Mouse (Mus musculus) testis, adult 10 weeks (tissue): ENCODE data around the gene Psmb11. TPM values are rescaled to one million over a fixed set of nuclear protein-coding genes. Genes with fewer than 3 reads are reported as not detected.

Experiments
- polyA plus RNA-seq: library from polyadenylated mRNA; stranded (reverse); fragments of 350-450 nt; fragmentation: Illumina TruSeq; extraction: RNeasy Lipid Tissue Mini Kit (QIAGEN cat#74804); gene quantifications from one replicate; pipeline ENCODE4 v1.2.3, GENCODE M21; 2014; ENCODE audit warnings: low read depth, low replicate concordance

The Psmb11 gene
- polyA plus RNA-seq = not detected

GRCm38 (mm10) chr14:54621133-54621532 is at the start of gene Psmb11:
Gene Psmb11, plus strand, starts transcription at chr14:54621433.

DNA sequence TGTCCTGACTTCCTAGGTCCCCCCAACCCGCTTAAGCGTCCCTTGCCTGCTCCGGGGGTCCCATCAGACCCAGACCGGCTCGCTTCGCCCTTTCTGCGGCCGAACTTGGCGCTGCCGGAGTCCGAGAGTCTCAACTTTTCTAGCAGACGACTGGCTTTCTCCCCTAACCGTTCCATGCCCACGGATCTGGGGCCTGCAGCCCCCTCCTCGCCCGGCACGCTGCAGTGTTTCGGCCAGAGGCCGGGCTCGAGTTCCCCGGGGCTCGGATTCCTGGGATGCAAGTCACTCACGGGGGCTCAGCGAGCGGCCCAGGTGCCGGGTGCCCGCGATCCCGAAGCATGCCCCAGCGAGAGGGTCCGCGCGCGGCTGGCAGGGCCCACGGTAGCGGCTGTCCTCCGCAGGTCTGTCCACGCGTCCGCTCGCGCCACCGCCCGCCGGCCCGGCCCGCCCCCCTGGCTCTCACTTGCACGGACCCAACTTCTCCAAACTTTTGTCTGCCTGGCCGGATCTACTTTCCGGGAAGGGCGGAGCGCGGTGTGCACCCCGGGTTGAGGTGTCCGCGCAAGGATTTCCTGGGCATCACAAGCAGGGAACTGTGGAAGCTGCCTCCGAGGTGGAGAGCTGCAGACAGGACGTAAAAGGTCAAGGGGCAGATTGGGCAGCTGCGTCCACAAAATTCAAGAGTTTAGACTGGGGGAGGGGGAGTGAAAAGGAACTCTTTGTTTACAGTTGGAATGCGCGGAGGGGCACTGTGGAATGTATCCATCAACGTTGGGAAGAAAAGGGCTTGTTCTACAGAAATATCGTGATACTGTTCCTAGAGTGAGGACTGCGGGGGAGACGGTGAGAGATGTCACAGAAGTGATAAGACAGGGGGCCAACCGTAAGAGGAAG is 43.9 kb upstream of the Psmb11 start, which contains the start of gene Ajuba:
Gene Ajuba (minus strand): TSS at position 470 of the 894 bp plus-strand sequence.

DNA sequence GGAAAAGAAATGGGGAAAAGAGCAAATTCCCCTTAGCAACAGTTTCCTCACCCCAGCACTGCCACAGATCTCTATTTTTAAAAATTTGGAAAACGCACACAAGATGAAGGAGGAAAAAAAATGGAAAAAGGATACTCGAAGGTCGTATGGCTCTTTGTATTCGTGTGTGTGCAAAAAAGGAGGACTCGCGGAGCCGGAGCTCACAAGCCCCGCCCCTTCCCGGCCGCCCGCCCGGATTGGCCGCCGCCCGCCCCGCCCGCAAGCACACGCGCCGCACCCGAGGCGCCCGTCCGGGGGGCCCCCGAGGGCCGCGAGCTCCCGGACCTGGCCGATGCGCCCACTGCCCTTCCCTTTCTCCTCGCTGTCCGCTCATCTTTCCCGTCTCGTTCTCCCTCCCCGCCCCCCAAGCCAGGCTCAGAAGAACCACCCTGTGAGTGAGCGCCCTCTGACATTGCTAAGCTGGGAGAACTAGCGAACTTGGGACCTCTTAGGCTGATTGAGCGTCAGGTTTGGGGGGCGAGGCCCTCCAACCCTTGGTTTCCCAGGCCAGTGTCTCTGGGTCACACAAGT is 15.4 kb upstream of the Psmb11 start, which contains the start of gene 4931414P19Rik:
Gene 4931414P19Rik (minus strand): TSS at position 242 of the 570 bp plus-strand sequence.

DNA sequence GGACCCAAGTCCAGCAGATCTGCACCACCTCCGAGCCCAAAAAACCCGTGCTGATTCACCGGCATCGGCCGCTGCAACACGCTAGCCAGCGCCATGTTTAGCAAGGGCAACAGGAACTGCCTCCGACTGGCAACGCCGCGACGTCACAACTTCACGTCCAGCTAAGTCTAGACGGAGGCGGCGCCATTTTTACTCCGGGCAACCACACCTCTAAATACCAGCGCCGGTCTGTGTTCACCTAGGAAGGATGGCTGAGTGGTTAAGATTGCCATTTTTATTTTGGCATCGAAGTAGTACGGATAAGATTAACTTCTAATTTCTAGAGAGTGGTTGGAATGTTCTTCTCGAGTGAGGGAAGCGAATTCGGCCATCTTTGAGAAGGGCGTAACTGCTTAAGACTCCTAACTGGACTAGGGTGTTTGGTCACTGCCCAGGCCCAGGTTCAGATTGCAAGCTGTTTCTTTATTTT is 3.3 kb upstream of the Psmb11 start, which contains the start of gene Psmb5:
Gene Psmb5 (minus strand): TSS at position 126 of the 469 bp plus-strand sequence.

DNA sequence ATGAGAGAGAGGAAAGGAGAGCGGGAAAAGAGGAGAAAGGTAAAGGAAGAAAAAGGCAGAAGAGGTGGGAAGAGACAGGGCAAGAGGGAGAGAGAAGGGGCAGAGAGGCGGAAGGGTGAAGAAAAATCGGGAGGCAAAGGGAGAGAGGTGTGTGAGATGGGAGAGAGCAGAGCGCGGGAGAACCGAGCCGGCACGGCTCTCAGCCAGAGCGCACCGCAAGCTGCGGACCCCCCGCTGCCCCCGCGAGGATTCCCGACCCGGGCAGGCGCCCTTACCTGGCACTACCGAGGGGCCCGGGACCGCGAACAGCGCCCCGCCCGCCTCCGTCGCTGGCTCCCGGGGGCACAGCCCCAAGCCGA is 19.7 kb downstream of the Psmb11 start, which contains the start of gene Gm17606:
Gene Gm17606 (plus strand): TSS at position 7 of the 359 bp plus-strand sequence.

GRCm38 (mm10) chr14:54641305-54641969 is 20.2 kb downstream of the Psmb11 start, which contains the start of gene Cdh24:
Gene Cdh24, minus strand, starts transcription at chr14:54641364.

Other genes with a start within 250 kb of the Psmb11 start
- 2.4 TPM for gene Slc7a7, start 203.7 kb upstream of the Psmb11 start, polyA plus RNA-seq
- 27.3 TPM for gene Mrpl52, start 194.5 kb upstream of the Psmb11 start, polyA plus RNA-seq
- 10.9 TPM for gene Mmp14, start 189.8 kb upstream of the Psmb11 start, polyA plus RNA-seq
- 0.66 TPM for gene Lrp10, start 157.3 kb upstream of the Psmb11 start, polyA plus RNA-seq
- gene Rem2, start 145.3 kb upstream of the Psmb11 start, polyA plus RNA-seq = 0.32 TPM
- gene Prmt5, start 103.9 kb upstream of the Psmb11 start, polyA plus RNA-seq = 40.1 TPM
- gene Haus4, start 66.8 kb upstream of the Psmb11 start, polyA plus RNA-seq = 22.2 TPM
- gene Ajuba, start 43.9 kb upstream of the Psmb11 start, polyA plus RNA-seq = 6.1 TPM
- 0.87 TPM for gene 4931414P19Rik, start 15.4 kb upstream of the Psmb11 start, polyA plus RNA-seq
- 4.2 TPM for gene Psmb5, start 3.4 kb upstream of the Psmb11 start, polyA plus RNA-seq
- not detected for gene Gm17606, start 19.5 kb downstream of the Psmb11 start, polyA plus RNA-seq
- 1.3 TPM for gene Cdh24, start 19.9 kb downstream of the Psmb11 start, polyA plus RNA-seq
- 10.9 TPM for gene 1700123O20Rik, start 64.8 kb downstream of the Psmb11 start, polyA plus RNA-seq
- 219 TPM for gene Acin1, start 65.5 kb downstream of the Psmb11 start, polyA plus RNA-seq
- gene Gm29776, start 77.4 kb downstream of the Psmb11 start, polyA plus RNA-seq = not detected
- not detected for gene Cebpe, start 90.7 kb downstream of the Psmb11 start, polyA plus RNA-seq
- gene Slc7a8, start 160.5 kb downstream of the Psmb11 start, polyA plus RNA-seq = 8.5 TPM
- gene Rnf212b, start 192.7 kb downstream of the Psmb11 start, polyA plus RNA-seq = 12.4 TPM
- 65.4 TPM for gene Homez, start 249.5 kb downstream of the Psmb11 start, polyA plus RNA-seq